Mouse (Mus musculus): Measurements from ENCODE around the gene A530016L24Rik. TPM values are rescaled to one million over a fixed set of nuclear protein-coding genes. Genes with fewer than 3 reads are reported as not detected.

A530016L24Rik gene
- total RNA-seq, 2 experiments from 2014 or later, result 1.9 to 2.7 TPM

DNA sequence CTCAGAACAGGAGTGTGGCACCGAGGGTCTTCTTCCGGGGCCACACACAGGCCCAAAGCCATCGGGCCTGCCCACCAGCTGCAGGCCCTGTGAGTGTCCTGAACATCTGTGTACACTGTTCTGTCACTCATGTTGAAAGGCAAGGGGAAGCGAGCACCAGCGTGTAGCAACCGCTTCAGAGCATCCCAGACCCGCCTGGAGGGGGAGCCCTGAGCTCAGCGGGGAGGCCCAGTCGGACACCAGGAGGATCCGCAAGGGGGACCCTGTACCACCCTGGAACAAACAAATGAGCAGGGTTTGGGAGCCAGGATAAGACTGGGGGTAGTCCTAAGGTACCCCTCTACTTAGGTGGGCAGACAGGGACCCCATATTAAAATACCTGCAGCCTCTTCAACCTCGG lies 9.4 kb downstream of the A530016L24Rik start:
- no peak for DNase-seq (ENCODE audit: low spot score)

DNA sequence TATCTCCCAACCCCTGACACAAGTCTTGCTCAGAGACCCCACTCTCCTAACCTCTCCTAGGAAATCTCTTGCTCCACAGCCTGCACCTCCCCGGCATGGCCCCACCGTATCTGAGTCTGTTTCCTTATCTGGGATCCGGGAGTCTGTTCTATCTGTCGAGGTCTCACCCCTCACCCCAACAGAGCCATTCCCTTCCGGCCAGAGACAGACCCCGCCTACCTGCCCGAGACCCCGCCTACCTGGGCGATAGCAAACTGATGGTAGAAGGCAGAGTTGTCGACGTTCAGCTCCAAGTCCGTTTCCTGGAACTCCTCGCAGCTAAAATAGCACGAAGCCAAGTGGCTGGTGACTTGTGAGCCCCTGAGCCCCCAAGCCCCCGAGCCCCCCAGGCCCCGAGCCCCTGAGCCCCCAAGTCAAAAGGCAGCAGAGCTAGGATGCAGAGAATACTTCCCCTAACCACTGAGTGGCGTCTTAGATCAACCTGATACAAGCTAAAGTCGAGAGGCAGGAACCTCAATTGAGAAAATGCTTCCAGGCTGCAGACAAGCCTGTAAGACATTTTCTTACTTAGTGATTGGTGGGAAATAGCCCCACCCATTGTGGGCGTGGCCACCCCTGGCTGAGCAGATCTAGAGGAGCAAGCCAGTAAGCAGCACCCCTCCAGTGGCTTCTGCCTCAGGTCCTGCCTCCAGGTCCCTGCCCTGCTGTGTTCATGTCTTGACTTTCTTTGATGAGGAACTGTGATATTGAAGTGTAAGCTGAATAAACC lies 13.9 kb downstream of the A530016L24Rik start:
- no peak for DNase-seq (ENCODE audit: low spot score)

DNA sequence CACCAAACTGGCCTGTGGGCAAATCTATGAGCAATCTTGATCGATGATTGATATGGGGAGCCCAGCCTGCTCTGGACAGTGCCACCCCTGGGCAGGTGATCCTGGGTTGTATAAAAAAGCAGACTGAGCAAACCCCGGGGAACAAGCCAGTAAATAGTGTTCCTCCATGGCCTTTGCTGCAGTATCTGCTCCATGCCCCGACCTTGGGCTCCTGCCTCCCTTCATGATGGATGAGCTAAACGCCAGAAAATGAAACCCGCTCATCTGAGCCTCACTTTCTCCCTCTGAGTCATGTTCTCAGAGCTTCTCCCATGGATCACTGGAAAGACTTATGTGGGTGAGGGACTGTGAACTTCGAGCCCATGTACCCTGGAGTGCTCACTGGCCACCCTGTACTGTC lies 17.0 kb downstream of the A530016L24Rik start:
- DNase-seq (ENCODE audit: low spot score), result no peak

DNA sequence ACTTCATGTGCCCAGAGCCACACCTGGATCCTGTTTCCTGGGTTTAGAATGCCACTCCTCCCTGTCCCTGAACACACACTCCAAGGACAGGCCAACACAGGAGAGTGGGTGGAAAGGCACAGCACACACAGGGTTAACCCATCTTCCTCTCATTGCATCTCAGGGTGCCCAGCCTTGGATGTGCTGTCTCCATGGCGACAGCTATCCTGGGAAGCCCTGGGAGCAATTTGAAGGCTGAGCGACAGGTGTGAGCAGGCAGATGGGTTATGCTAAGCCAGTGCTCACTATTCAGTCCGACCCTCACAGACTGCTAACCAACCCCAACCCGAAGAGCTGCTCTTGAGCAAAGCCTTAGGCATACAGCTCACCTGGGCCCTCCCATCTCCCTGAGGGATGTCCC lies 18.0 kb downstream of the A530016L24Rik start:
- no peak for DNase-seq (ENCODE audit: low spot score)

DNA sequence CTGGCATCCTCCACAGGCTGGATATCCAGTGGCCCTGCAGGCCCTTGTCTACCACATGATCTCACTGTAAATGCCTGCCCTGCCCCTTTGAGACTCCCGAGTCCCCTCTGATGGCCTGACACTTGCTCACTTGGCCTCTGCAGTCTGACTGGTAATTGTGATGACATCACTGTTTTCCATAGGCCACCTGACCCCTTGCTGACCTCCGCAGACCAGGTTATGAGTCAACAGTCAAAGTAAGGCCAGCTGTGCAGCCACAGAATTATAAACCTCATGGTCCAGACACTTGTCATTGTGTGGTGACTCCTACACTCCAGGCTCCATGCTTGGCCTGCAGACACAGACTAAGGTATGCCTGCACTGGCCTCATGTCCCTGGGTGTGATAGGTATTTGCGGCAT lies 18.7 kb downstream of the A530016L24Rik start:
- DNase-seq (ENCODE audit: low spot score), result no peak

DNA sequence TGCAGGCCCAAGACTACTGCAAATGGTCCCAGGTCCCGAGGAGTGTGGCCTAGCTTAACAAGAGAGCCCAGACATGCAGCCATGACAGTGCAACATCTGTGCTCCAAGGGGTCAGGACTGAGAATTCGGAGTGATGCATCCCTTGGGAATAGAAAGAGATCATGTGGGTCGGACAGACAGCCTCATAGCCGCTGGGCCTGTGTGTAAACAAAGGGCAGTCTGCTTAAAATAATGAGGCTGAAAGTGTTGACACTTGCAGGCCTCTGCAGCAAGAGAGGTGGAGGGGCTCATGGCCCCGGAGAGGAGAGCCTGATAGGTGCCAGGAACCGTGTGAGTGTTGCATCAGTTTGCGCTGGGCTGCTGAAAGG lies 21.1 kb downstream of the A530016L24Rik start:
- DNase-seq (ENCODE audit: low spot score), result no peak

DNA sequence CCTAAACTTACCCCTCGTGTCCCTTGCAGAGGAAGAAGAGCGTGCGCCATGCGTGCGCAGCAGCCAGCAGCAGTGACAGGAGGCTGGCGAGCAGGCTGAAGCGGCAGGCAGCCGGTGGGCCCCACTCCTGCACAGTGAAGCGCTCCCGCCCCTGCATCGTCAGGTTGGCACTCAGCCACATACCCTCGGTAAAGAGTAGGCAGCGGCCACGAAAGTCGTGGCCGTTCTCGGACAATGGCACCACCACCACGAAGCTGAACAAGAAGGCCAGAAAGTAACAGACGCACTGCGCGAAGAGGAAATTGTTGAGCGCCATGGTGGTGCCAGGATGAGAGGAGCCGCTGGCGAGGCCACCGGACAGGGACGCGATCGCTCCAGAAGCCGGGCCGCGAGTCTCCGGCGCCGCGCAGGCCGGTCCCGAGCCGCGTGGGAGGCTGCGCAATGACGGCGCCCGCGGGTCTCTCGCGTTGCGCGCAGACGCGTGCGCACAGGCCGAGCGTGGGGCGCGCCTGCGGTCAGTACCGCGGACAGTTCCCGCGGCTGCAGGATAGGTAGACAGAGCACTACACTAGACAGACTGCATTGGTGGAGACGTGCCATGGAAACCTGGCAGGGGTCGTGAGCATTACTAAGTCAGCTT lies 21.6 kb downstream of the A530016L24Rik start:
- DNase-seq (ENCODE audit: low spot score), result no peak

DNA sequence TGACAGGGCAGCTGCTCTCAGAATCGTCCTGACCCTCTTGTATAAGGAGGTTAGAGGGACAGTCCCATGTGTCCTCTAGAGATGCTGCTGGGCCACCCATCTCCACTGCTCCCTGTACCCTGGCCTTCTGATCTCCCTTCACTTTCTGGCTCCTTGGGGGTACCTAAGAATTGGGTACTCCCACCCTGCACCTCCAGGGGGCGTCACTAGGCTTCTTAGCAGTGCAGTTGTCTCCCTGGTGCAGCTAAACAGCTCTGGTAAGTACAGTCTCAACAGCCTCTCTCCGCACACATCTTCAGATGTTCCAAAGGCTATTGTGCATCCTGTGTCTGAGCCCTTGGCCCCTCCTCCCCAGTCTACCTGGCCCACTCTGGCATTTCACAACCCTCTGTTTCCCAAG lies 25.6 kb downstream of the A530016L24Rik start:
- no peak for DNase-seq (ENCODE audit: low spot score)

DNA sequence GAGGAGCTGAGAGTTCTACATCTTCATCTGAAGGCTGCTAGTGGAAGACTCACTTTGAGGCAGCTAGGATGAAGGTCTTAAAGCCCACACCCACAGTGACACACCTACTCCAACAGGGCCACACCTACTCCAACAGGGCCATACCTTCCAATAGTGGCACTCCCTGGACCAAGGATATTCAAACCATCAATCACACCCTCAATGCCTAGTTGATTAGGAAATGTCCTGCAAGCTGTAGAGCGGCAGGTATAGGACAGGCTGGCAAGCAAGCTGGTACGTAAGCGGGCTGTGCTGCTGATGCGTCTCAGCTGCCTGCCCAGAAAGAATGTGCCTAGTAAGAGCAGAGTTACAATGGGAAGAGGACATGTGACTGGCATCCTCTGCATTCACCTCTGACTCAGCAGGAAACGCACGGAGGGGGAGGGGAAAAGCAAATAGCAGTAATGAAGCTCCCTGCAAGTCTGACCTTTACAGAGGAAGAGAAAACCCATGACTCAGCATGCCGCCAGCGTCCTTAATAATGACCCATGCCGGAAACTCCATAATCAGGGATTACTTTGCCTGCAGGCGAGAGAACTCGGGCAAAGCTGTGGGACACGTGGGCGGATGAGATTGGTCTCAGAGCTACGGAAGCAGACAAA lies 27.6 kb downstream of the A530016L24Rik start, which contains the start of gene Tmem179:
Gene Tmem179, minus strand, starts transcription at position 51 of the 641 bp plus-strand sequence.
- peak; percentile 11 for DNase-seq (ENCODE audit: low spot score)

DNA sequence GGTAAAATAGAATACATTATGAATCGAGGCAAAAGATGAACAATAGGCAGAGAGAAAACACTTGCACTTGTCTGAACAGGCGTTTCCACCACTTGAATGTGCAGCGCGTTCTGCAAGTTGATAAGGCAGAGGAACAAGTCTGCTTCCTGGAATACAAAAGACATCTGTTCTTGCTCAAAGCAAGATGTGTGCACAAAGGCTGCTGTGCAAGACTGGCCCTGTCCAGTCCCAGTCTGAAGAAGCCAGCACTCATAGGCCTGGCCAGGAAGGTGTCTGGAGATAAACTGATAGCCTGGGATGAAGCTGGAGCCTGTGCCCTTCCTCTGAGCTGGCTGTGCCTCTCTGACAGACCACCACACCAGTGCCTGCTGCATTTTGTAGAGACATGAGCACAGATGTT lies 28.9 kb downstream of the A530016L24Rik start:
- no peak for DNase-seq (ENCODE audit: low spot score)

DNA sequence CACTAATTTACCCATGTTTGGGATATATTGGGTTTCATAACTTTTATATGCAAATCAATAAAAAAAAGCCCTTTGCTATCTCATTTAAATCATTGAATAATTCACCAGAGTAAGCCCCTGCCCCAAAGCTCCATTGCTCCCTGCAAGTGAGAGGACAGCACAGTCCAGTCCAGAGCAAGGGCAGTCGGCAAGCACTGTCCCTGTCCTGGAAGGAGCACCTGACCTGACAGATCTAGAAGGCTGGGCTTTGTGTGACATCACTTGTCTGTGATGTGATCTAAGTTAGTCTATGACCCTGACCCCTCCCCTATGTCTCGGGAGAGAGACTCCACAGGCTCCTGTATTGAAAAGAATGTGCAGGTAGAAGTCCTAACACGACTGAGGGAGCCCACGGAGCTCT lies 44.5 kb downstream of the A530016L24Rik start:
- DNase-seq (ENCODE audit: low spot score), result no peak

DNA sequence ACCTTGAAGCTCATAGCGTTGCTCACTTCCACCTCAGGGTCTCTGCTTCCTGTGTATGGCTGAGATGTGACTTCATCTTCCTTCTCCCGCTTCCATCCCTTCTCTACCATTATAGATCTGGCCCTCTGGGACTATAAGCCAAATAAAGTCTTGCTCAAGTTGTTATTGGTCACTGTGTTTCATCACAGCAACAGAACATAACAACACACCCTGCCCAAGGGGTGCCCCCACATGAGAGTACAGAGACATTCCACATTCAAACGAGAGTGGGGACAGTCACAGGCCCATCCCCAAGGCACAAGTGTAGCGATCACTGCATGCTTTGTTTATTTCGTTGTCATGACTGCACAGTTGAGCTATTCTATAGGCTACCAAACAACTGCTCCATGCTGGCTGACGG lies 48.0 kb downstream of the A530016L24Rik start:
- DNase-seq (ENCODE audit: low spot score), result no peak

DNA sequence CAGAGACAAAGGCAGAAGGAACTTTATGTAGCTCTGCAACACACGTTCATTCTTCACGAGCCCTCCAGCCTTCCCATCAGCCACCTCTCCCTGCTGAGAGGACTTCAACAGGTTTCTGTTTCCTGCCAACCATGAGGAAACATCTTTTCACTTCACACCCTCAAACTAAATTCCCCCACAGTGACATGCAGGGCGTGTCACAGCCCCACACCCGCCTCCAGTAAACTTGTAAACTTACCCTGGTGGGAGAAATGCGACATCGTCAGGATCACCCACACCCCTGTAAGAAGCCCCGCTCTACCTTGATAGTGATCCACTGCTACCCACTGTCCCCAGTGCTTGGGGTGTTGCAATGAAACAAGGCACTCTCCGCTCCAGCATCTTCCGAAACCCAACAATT lies 49.1 kb downstream of the A530016L24Rik start:
- no peak for DNase-seq (ENCODE audit: low spot score)

DNA sequence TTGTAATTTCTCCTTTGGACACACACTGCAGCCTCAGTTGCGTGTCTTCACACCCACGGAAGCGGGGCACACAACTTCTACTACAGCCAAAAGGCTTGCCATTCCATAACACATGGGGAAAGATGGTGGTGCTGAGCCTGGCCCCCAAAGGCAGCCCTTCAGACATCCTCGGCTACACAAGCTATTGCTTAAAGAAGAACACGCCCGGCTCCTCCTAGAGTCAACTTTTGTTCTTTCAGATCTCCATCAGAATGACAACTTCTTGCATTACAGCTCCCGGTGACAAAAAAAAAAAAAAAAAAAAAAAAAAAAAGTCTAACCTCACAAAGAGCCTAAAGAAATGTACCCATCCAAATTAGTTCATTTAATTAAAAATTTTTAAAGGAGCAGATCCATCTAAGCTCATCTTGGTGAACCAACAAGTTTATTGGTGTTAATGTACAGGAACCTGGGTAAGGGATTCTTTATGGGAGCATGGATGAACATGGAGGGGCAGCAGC lies 50.3 kb downstream of the A530016L24Rik start:
- no peak for DNase-seq (ENCODE audit: low spot score)

DNA sequence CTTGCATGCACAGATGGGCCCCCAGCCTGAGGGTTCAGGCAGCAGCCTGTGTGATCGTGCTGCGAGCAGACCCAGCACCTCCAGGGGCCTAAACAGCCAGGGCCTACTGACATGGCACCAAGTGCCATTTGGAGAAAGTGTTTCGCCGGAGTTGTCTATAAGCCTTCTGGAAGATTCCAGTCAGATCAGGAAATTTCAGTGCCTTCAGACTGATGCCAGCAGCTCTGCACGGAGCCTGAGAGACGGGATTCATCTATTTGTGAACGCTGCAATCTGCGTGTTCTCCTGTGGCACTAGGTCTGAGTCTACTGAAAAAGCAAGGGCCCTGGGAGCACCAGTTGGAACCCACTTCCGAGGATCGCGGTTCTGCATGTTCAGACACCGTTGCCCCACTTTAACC lies 51.1 kb downstream of the A530016L24Rik start:
- DNase-seq (ENCODE audit: low spot score), result no peak

DNA sequence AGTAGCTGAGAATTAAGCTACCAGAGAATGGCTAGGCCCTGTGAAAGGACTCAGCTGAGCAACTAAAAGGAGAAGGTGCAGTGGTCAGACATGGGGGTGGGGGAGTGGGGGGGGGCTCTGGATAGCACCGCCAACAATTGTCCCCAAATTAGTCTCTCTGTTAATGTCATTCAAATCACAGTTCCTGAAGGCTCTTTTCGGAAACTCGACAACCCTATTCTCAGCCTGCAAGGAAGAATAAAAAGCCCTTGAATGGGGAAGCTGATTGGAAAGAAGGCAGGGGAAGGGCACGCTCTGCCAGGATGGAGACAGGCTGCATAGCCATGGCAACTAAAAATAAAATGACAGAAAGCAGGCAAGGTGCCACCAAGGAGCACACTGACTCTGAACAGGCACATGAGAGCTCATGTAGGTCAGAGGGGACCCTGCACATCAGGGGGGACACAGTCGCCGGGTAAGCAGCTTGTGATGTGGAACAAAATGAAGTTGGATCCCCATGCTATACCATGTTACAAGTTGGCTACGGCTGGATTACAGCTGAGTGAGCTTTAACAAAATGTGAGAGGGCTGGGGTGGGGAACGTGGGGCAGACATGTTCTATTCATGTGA lies 52.3 kb downstream of the A530016L24Rik start:
- no peak for DNase-seq (ENCODE audit: low spot score)

DNA sequence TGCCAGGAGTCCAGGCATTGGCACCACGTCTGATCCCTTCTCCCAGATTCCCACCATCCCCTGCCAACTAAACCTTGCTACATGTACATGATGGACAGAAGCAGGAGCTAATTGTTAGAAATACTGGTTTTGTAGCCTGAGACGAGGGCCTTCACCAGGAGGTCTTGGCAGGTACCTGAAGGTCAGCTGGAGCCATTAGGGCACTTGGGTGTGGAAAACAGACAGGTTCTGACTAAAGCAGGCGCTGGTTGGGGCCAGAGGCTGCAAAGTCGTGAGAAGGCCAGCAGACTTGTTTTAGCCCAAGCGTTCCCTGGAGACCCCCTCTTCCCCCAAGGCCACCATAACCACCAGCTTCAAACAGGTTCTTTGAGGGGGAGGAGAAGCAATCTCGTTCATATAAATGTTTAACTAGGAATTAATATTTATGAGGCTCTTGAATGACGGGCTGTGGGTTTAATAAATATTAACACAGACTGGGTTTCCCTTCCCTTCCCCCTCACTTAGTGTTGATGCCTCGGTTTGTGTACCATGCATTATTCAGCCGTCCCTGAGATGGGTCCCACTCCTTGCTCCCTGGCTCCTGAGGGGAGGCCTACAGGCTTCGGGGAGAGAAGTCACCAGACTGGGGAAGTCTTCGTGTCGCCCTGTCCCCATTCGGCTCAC lies 53.1 kb downstream of the A530016L24Rik start:
- DNase-seq (ENCODE audit: low spot score), result no peak

DNA sequence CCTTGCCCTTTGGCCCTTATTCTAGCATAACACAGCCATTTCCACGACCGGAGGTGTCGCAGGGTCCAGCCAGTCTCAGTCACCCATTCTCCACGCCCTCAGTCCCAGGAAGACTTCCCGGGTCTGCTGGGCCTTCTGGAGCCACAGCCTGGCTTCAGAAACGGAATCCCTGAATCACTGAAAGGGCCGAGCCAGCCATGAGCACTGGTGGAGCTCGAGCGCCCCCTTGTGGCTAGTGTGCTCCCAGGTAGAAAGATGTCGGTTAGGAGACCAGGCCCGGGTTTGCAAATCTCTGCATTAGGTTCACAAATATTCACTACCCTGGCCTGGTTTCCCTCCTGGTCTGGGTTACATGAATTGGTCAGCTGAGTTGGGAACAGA lies 53.7 kb downstream of the A530016L24Rik start:
- peak; percentile 88 for DNase-seq (ENCODE audit: low spot score)

DNA sequence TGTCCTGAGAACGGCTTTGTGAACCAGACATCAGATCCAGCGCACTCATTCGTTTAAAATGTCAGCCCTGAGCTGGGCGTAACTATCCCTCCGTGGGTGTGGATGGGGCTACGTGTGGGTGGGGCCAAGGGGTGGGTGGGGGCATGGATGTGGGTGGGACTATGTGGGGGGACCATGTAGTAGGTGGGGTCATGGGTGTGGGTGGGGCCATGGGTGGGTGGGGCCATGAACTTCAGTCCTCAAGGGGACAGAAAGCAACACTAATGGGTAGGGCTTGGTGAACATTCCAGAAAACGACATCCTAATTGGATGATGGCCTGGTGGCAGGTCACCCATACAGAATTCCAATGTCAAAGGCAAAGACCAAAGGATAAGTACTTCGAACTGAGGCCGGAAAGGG lies 54.7 kb downstream of the A530016L24Rik start:
- DNase-seq (ENCODE audit: low spot score), result no peak

DNA sequence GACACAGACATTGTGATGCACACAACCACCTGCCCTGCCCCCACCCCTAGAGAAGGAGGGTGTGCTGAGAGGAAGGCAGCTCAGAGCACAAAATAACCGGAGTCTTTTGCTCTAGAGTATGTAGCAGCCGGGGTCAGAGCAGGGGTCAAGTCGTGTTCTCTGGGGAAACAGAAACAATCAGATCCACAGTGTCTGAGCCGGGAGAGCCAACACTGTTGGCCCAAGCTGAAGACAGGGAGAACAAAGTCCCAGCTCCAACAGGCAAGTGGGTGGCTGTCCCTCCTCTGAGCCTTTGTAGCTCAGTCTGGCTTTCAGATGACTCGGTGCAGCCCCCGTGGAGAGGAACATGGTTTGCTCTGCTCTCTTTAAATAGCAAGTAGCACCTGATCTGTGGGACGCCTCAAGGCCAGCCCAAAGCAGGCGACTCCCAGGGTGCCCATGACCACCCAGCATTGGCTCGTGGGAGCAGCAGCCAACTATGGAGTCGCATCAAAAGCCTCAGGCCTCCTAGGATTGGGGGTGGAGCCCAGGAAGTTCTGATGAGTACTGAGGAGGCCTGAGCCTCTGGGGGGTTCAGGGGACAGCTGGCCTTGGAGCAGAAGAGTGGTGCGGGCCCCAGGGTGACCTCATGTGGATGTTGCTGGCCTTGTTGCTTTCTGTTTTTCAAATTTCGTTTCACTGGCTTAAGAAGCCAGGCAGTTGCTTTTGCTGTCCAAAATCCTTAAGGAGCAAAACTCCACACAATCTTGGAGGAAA lies 55.9 kb downstream of the A530016L24Rik start:
- DNase-seq (ENCODE audit: low spot score), result peak; percentile 16

DNA sequence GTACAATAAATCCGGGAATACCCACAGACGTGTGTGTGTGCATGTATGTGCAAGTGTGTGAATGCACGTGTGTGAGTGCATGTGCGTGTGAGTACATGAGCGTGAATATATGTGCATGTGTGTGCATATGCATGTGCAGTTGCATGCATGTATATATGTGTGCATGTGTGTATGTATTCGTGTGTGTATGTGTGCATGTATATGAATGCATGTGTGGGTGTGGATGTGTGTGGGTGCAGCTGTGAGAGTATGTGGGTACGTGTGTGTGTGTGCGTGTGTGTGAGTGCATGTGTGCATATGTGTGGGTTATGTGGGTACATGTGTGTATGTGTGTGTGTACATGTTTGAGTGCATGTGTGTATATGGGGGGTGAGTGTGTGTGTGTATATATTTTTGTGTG lies 56.9 kb downstream of the A530016L24Rik start:
- no peak for DNase-seq (ENCODE audit: low spot score)
